Mouse (Mus musculus) midbrain, embryonic 13.5 days (tissue): ENCODE results near the gene Cryge. TPM values are rescaled to one million over a fixed set of nuclear protein-coding genes. Genes with fewer than 3 reads are reported as not detected.

ENCODE experiments used
- ATAC-seq: fragments of 200-750 bp; cut with Nextera tagmentation; 2 replicates; pipeline ENCODE4 v1.8.0; 2017; ENCODE audit warnings: mild to moderate bottlenecking, moderate TSS enrichment, moderate library complexity
- H3K27ac ChIP-seq: fragments of 300-500 bp; sonication (generic); 2 replicates; pipeline ENCODE4 v1.5.1; 2015; ENCODE audit warnings: inconsistent platforms, mild to moderate bottlenecking, moderate library complexity
- H3K27me3 ChIP-seq: fragments of 300-500 bp; sonication (generic); 2 replicates; pipeline ENCODE4 v1.6.1; 2015; ENCODE audit warnings: mild to moderate bottlenecking, inconsistent platforms
- H3K36me3 ChIP-seq: fragments of 300-500 bp; sonication (generic); 2 replicates; pipeline ENCODE4 v1.6.1; 2015; ENCODE audit warnings: mild to moderate bottlenecking, inconsistent platforms
- H3K4me1 ChIP-seq: fragments of 300-500 bp; sonication (generic); replicated peaks from 2 replicates; pipeline ENCODE4 v1.6.1; 2015; ENCODE audit warnings: inconsistent platforms
- H3K4me2 ChIP-seq: fragments of 300-500 bp; sonication (generic); replicated peaks from 2 replicates; pipeline ENCODE4 v1.6.1; 2015; ENCODE audit warnings: moderate library complexity, mild to moderate bottlenecking, inconsistent platforms
- H3K4me3 ChIP-seq: fragments of 300-500 bp; sonication (generic); replicated peaks from 2 replicates; pipeline ENCODE4 v1.5.1; 2015; ENCODE audit warnings: mild to moderate bottlenecking, inconsistent platforms
- H3K9ac ChIP-seq: fragments of 300-500 bp; sonication (generic); replicated peaks from 2 replicates; pipeline ENCODE4 v1.6.1; 2015; ENCODE audit warnings: mild to moderate bottlenecking, inconsistent platforms
- H3K9me3 ChIP-seq: fragments of 300-500 bp; sonication (generic); 2 replicates; pipeline ENCODE4 v1.6.1; 2016; ENCODE audit warnings: mild to moderate bottlenecking, inconsistent platforms
- WGBS: fragments of 180-500 bp; shearing (Covaris S2); methylation state at CpG from one replicate; pipeline ENCODE4 v1.1.7; 2015; 5-methylcytosine and 5-hydroxymethylcytosine counted together
- polyA plus RNA-seq: library from polyadenylated mRNA; unstranded; fragments of >200 nt; fragmentation: Nextera tagmentation; extraction: Ambion mirVana; gene quantifications from 2 replicates; pipeline ENCODE4 v1.2.1, GENCODE M21; 2015

The Cryge gene
- polyA plus RNA-seq, 1 experiment from 2014 or later, result not detected

DNA sequence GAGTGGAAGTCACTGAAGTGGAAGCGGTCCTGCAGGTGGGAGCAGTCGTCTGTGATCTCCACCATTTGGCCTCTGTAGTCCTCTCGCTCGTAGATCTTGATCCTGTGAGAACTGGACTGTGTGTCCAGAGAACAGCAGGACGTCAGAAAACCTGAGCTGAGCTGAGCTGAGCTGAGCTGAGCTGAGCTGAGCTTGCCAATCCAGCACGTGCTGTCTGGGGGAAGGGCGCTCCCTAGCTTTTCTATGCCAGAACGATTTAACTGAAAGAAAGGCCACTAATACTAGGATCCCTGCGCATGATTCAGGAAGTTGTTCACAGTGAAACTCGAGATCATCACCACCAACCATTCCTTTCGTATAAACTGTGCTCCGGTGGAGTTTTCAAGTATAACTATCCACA lies 2.2 kb downstream of the Cryge start:
- Histone ChIP-seq H3K4me3 (no peak overlapping the region), H3K36me3 (no peaks in the 10 kb centered on the region), H3K9me3 (no peaks in the 10 kb centered on the region), H3K9ac (no peak overlapping the region), H3K4me1 (0 out of 2 replicates have a peak, but pooled peaks cover 3% of the 10 kb centered on the region), H3K27ac (no peak overlapping the region), H3K27me3 (no peaks in the 10 kb centered on the region), H3K4me2 (no peak overlapping the region)
- ATAC-seq, result no peak
- WGBS, result 51% methylated on average over 12 of the region's 12 CpGs

DNA sequence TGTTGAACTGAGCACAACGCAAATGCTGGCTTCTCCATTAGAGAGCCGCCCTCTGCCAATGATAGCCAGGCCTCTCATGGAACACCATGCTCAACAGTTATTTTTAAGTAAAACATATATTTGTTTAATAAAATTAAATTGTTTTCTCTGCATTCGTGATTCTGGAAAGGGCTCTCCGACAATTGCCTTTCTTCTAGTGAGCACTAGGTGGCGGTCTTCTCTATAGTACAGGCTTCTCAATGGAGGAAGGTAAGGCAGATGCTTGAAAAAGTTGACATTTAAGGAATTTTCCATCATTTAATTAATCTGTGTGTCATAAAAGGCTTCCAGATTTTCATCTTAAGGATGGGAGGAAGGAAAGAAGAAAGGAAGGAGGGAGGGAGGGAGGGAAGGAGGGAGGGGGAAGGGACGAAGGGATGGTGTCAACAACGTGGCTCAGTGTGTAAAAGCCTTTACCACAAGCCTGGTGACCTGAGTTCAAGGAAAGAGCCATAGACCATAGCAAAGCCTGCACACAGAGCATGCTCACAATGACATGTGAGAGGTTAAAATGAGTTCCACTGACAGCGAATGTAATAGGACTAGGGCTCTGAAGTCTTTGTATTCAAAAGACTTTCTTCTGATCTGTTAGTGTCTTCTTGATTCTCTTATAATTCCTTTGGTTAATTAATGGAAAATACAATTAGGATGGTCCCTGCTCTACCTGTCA lies 4.4 kb downstream of the Cryge start:
- H3K4me2 ChIP-seq, result no peak overlapping the region
- 0 out of 2 replicates have a peak, but pooled peaks have one; percentile 27 for ATAC-seq
- no peak overlapping the region for H3K9ac ChIP-seq
- H3K4me3 ChIP-seq, result no peak overlapping the region
- H3K36me3 ChIP-seq, result no peaks in the 10 kb centered on the region
- 0 out of 2 replicates have a peak, but pooled peaks cover 3% of the 10 kb centered on the region for H3K4me1 ChIP-seq
- no peaks in the 10 kb centered on the region for H3K9me3 ChIP-seq
- no peak overlapping the region for H3K27ac ChIP-seq
- 39% methylated on average over 8 of the region's 8 CpGs for WGBS
- no peaks in the 10 kb centered on the region for H3K27me3 ChIP-seq

DNA sequence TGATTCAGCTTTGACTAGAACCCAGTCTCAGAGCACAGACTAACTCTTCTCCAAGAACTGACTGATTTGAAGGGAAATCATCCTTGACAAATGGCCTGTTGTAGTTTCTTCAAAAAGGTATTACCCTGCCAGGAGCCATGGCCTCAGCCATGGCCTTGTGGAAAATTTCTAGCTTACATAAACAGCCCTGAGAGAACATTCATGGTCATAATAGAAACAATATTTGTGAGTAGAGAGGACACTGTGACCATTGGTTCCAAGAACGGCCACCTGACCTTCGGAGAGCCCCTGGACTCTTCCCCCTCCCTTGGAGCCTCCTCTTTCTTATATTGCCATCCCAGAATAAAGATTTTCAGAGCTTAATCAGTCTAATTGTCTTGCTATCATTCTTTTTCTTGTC lies 7.5 kb downstream of the Cryge start:
- no peak overlapping the region for H3K9ac ChIP-seq
- no peaks in the 10 kb centered on the region for H3K36me3 ChIP-seq
- H3K4me3 ChIP-seq, result no peak overlapping the region
- no peaks in the 10 kb centered on the region for H3K27me3 ChIP-seq
- no peak overlapping the region for H3K4me2 ChIP-seq
- WGBS, result 90% methylated on average over 2 of the region's 2 CpGs
- H3K9me3 ChIP-seq, result no peaks in the 10 kb centered on the region
- no peaks in the 10 kb centered on the region for H3K4me1 ChIP-seq
- ATAC-seq, result no peak
- H3K27ac ChIP-seq, result no peak overlapping the region

DNA sequence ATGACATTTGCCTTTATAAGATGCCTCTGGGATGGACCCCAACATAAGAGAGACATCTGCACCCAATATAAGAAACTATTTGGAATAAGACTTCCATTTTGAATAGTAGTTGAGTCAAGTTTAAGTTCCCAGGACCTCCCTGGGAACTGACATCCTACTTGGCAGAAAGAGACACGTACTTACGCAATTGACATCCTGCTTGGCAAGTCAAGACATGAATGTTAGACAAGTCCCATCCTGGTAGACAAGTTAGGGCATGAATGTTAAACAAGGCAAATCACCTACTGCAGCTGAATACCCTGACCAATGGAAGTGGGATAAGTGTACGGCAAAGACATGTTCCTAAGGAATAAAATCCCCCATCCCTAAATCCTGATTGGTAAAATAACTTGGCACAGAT lies 9.1 kb downstream of the Cryge start:
- WGBS, result 97% methylated on average over 3 of the region's 3 CpGs
- no peak overlapping the region for H3K4me3 ChIP-seq
- no peak overlapping the region for H3K27ac ChIP-seq
- no peaks in the 10 kb centered on the region for H3K36me3 ChIP-seq
- H3K4me2 ChIP-seq, result no peak overlapping the region
- ATAC-seq, result no peak
- no peaks in the 10 kb centered on the region for H3K9me3 ChIP-seq
- H3K9ac ChIP-seq, result no peak overlapping the region
- H3K4me1 ChIP-seq, result no peaks in the 10 kb centered on the region
- no peaks in the 10 kb centered on the region for H3K27me3 ChIP-seq

DNA sequence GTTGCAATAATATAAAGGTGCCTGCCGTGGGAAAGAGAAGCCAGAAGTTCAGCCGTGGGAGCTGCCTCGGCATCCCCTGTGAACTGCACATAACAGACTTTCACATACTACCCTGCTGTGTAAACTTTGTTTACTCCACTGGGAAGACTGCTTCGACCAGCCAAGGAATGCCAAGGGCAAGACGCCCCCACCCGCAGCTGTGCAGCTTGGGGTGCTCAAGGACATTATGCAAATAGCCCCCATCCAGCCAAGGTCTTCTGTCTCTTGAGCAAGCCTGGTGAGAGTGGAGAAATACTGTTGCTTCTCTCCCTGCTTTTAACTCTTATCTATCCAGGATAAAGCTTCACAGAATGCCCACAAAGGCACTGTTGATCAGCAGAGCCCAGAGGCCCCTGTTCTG lies 10.1 kb downstream of the Cryge start:
- no peaks in the 10 kb centered on the region for H3K4me1 ChIP-seq
- H3K4me2 ChIP-seq, result no peak overlapping the region
- H3K9ac ChIP-seq, result no peak overlapping the region
- no peaks in the 10 kb centered on the region for H3K36me3 ChIP-seq
- no peak overlapping the region for H3K4me3 ChIP-seq
- H3K27me3 ChIP-seq, result no peaks in the 10 kb centered on the region
- WGBS, result 88% methylated on average over 6 of the region's 6 CpGs
- H3K27ac ChIP-seq, result no peak overlapping the region
- ATAC-seq, result no peak
- H3K9me3 ChIP-seq, result no peaks in the 10 kb centered on the region

DNA sequence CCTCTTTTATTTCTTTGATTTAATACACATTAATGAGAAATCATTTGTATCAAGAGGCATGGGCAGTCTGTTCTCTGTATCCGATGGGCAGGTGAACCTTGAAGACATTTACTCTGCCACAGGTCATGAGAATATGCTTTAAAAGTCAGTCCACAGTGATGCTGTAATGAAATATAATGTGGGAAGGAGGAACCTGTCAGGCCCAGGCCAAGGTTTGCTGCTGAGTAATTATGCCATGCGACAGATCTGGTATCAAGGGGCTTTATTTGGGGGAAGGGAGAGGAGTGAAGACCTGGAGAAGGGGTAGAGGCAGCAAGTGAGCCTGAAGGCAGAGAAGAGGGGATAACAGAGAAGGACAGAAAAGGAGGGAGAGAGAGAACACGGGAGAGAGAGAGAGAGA lies 11.3 kb downstream of the Cryge start:
- Histone ChIP-seq H3K27ac (no peak overlapping the region), H3K27me3 (no peaks in the 10 kb centered on the region), H3K4me3 (no peak overlapping the region), H3K36me3 (no peaks in the 10 kb centered on the region), H3K9ac (no peak overlapping the region), H3K4me2 (no peak overlapping the region), H3K4me1 (no peaks in the 10 kb centered on the region), H3K9me3 (no peaks in the 10 kb centered on the region)
- 78% methylated on average over 3 of the region's 3 CpGs for WGBS
- ATAC-seq, result no peak

DNA sequence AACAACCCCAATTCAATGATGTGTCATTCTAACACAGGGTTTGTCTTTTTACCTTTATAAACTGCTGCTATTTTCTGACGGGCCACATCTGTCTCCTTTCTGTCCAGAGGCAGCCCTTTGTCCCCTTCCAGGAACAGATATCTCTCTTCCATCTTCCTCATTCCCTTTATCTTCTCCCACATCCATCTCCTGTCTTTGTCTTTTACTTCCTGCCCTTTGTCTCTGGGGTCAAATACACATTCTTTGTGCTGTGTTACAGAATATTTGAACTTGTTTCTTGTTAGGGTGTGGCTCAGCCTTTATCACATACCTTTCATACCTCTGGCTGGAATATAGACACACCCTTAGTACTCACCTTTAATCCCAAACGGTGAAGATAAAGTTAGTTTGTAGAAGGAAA lies 13.4 kb downstream of the Cryge start:
- no peaks in the 10 kb centered on the region for H3K36me3 ChIP-seq
- 83% methylated on average over 2 of the region's 2 CpGs for WGBS

DNA sequence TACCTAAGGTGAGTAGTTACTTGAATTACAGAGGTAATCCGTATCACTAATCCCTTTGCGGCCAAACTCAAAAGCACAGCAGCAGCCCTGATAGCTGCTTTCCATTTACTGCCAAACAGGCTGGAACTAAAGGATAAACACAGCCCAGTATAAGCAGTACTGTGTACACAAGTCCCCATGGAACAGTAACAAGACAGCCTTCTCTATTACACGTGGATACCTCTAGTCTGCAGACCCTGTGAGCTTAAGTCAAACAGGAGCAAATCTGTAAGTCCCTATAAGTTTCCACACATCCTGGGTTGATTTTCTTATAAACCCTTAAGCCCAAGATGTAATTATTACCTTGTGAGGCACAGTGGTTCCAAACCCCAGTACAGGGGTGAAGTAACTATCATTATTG lies 15.4 kb downstream of the Cryge start:
- WGBS, result 32% methylated on average over 3 of the region's 3 CpGs
- no peak for ATAC-seq

More for the DNA sequence above, 13.4 kb downstream of the Cryge start:
- Histone ChIP-seq H3K4me1 (no peaks in the 10 kb centered on the region), H3K4me2 (no peak overlapping the region), H3K4me3 (no peak overlapping the region), H3K9ac (no peak overlapping the region), H3K27ac (no peak overlapping the region), H3K9me3 (no peaks in the 10 kb centered on the region), H3K27me3 (no peaks in the 10 kb centered on the region)
- no peak for ATAC-seq

DNA sequence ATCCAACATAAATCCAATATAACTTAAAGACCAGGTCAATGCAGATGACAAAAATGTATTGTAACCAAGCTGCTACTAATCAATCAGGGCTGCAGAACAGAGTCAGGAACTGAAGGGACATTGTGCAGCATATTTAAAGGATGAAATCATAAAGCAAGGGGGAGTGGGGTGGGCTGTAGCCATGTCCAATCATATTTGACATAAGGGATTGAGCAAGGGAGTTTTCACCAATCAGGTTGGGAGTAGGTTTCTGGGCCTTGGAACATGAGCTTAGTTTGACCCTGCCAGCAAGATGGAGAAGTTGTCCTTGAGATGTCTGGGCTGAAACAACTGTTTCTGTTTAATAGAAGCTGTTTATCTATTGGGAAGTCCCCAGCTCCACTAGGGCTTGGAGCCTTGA lies 18.3 kb downstream of the Cryge start, which contains the start of gene Akr1cl:
Gene Akr1cl (minus strand): TSS at position 119 of the 400 bp plus-strand sequence.
- ATAC-seq, result no peak
- H3K9me3 ChIP-seq, result no peaks in the 10 kb centered on the region
- H3K36me3 ChIP-seq, result no peaks in the 10 kb centered on the region
- H3K27ac ChIP-seq, result no peak within 1 kb of the TSS
- no peak within 1 kb of the TSS for H3K4me3 ChIP-seq
- H3K9ac ChIP-seq, result no peak within 1 kb of the TSS
- no peak within 1 kb of the TSS for H3K4me2 ChIP-seq
- no peaks in the 10 kb centered on the region for H3K4me1 ChIP-seq
- no peaks in the 10 kb centered on the region for H3K27me3 ChIP-seq

More for the DNA sequence above, 15.4 kb downstream of the Cryge start:
- Histone ChIP-seq H3K4me2 (no peak overlapping the region), H3K9me3 (no peaks in the 10 kb centered on the region), H3K36me3 (no peaks in the 10 kb centered on the region), H3K4me1 (no peaks in the 10 kb centered on the region), H3K27me3 (no peaks in the 10 kb centered on the region), H3K27ac (no peak overlapping the region), H3K9ac (no peak overlapping the region), H3K4me3 (no peak overlapping the region)

DNA sequence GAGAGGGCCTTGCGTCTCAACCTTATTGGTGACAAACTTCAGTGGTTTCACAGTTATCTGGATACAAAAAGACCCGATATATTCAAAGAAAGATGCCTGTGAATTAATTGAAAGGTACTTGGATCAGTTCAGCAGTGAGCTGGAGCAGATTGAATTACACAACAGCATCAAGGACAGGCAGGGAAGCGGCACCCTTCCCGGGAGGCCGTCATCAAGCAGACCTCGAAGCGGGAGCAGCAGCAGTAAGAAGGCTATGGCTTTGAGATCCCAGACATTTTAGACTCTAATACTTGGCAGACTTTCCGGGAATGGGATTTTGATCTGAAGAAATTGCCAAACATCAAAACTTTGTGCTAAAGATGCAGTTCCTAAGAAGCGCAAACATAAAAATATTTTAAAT lies 22.7 kb downstream of the Cryge start:
- 72% methylated on average over 9 of the region's 9 CpGs for WGBS
- no peak overlapping the region for H3K27ac ChIP-seq

DNA sequence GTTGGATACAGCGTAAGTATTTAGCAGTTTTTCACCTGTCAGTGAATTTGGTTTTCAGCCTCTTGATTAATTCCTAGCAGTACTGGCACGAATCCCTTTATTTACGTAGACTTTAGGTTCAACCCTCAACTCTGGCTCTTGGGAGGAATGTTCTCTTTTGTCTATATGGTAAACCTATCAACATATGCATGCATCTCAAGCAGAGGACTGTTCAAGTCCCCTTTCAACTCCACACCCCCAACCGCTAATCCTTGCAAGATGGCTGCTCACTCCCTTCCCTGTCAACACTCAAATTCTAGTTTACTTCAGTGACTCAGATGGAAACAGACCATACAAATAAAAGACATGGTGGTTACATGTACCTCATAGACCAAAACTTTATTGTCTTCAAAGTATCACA lies 38.2 kb downstream of the Cryge start:
- no peaks in the 10 kb centered on the region for H3K36me3 ChIP-seq
- no peaks in the 10 kb centered on the region for H3K27me3 ChIP-seq
- H3K9me3 ChIP-seq, result no peaks in the 10 kb centered on the region
- H3K4me3 ChIP-seq, result no peak overlapping the region
- 76% methylated on average over 4 of the region's 4 CpGs for WGBS
- ATAC-seq, result no peak
- H3K4me2 ChIP-seq, result no peak overlapping the region
- no peaks in the 10 kb centered on the region for H3K4me1 ChIP-seq
- no peak overlapping the region for H3K9ac ChIP-seq
- no peak overlapping the region for H3K27ac ChIP-seq

More for the DNA sequence above, 22.7 kb downstream of the Cryge start:
- Histone ChIP-seq H3K36me3 (no peaks in the 10 kb centered on the region), H3K9ac (no peak overlapping the region), H3K9me3 (no peaks in the 10 kb centered on the region), H3K4me2 (no peak overlapping the region), H3K27me3 (no peaks in the 10 kb centered on the region), H3K4me3 (no peak overlapping the region), H3K4me1 (no peaks in the 10 kb centered on the region)
- no peak for ATAC-seq

DNA sequence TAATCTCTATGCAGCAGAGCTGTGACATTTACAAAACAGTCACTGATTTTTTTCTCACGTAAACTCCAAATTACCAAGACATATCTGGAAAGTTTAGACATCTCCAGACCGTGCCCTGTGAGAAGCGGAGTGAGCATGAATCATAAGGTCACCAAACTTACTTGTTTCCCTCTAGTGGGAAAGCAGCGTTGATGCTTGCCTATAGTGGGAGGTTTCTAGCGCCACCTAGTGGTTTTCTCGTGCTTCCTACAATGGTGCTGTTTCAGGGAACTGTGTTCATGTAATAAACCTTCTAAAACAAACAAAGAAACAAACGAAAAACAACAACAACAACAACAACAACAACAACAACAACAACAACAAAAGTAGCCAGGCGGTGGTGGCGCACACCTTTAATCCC lies 40.8 kb downstream of the Cryge start:
- H3K9me3 ChIP-seq, result no peaks in the 10 kb centered on the region
- H3K27ac ChIP-seq, result no peak overlapping the region
- peak; percentile 68 for ATAC-seq
- WGBS, result 14% methylated on average over 9 of the region's 9 CpGs
- no peak overlapping the region for H3K4me3 ChIP-seq
- no peak overlapping the region for H3K4me2 ChIP-seq
- no peaks in the 10 kb centered on the region for H3K27me3 ChIP-seq
- H3K9ac ChIP-seq, result no peak overlapping the region
- H3K36me3 ChIP-seq, result no peaks in the 10 kb centered on the region
- H3K4me1 ChIP-seq, result no peaks in the 10 kb centered on the region

DNA sequence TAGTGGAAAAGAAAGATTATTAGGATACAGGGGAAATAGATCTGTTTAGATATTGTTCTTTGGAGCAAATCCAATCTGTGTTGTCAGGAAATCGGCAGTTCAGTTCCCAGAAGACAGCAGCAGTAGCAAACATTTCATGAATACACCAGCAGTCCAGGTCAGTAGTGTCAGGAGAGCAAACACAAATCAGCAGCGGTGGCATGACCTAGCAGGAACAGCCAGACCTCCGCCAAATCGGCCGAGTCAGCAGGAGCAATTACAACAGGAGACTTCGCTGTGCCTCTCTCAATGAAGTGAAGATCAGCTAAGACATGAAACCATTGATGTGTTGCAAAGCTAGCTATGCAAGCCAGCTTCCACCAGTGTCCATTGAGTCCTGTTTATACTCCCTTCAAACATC lies 45.4 kb downstream of the Cryge start:
- Histone ChIP-seq H3K9me3 (no peaks in the 10 kb centered on the region), H3K36me3 (no peaks in the 10 kb centered on the region), H3K27me3 (no peaks in the 10 kb centered on the region), H3K4me1 (no peaks in the 10 kb centered on the region), H3K27ac (no peak overlapping the region), H3K4me2 (no peak overlapping the region), H3K9ac (no peak overlapping the region), H3K4me3 (no peak overlapping the region)
- 93% methylated on average over 6 of the region's 6 CpGs for WGBS
- no peak for ATAC-seq
